Mouse (Mus musculus): Measurements from ENCODE around the gene Acap3.

DNA sequence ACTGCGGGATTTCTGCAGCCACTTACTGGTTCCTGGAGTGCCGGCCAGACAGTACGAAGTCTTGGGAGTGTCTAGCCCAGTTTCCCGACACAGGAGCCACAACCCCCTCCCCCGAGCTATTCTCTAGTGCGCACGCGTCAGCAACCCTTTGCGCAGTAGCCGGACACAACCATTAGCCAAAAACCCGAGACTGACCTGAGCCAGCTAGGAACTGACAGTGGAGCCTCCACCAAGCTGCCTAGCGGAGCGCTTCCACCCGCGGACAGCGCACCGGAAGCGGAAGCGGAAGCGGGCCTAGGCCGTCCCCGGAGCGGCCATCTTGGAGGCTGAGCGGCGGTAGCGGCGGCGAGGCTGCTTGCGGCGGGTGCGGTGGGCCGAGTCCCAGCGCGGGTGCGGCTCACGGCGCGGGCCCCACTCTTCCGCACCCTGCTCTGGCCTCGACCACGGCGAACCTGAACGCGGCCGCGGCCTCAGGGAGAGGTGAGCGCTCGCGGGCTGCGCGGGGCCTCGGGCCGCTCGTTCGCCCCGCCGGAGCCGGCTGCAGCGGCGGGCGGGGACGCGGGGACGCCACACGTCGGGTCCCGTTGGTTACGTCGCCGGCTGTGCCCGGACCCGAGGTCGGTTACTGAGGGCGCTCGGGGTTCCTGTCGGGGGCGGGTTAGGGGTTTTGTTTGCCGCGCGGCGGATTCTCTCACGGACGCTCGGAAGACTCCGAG lies 52.1 kb downstream of the Acap3 start, which contains the start of gene Ube2j2:
- TF ChIP-seq CTCF (IDR thresholded peaks at IDR 0.05; ENCODE audit: control insufficient read depth, insufficient read depth, insufficient read length) (no peak), CEBPB (IDR thresholded peaks at IDR 0.05; ENCODE audit: low read depth) (no peak), MYOG (IDR thresholded peaks at IDR 0.05; ENCODE audit: control insufficient read depth, extremely low read depth, insufficient read length) (no peak), MAX (IDR thresholded peaks at IDR 0.05) (peak; percentile 66), USF1 (IDR thresholded peaks at IDR 0.05; ENCODE audit: low read depth) (no peak)

Measured in C2C12 (cell line).